Mouse (Mus musculus) neutrophil, adult 5-6 weeks (primary cell): Measurements from ENCODE around the gene Stx6. TPM values are rescaled to one million over a fixed set of nuclear protein-coding genes. Genes with fewer than 3 reads are reported as not detected.

Experiments
- ATAC-seq: fragments of 151-379, 151-347 bp; 2 replicates; pipeline ENCODE4 v1.8.0; 2017; ENCODE audit warnings: mild to moderate bottlenecking, moderate TSS enrichment; ENCODE audit not compliant: insufficient number of reproducible peaks, poor library complexity, low FRiP score, severe bottlenecking; ENCODE audit errors: extremely low read depth
- total RNA-seq: library from RNA; stranded (forward); fragments of 200-1000 nt; gene quantifications from 2 replicates; pipeline ENCODE4 v1.2.3, GENCODE M21; 2017

The Stx6 gene
- total RNA-seq, 1 experiment from 2014 or later: 53.1 TPM

DNA sequence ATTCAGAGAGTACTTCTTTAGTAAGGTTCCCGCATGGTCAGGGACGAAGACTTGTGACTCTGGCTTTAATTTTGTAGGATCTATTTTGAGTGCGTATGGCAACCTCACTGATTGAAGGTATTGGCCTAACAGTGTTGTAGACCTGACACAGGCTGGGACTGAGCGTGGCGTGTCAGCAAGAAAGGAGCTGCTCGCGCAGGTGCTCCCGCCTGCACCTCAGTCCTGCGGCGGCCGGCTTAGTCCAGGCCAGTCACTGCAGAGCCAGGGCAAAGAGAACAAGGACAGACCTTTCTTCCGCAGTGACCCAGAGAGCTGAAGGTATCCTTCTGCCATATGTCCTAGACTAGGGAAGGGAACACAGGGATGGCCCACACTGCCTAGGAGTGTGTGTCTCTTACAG is 45.4 kb downstream of the Stx6 start:
- ATAC-seq: no peak

DNA sequence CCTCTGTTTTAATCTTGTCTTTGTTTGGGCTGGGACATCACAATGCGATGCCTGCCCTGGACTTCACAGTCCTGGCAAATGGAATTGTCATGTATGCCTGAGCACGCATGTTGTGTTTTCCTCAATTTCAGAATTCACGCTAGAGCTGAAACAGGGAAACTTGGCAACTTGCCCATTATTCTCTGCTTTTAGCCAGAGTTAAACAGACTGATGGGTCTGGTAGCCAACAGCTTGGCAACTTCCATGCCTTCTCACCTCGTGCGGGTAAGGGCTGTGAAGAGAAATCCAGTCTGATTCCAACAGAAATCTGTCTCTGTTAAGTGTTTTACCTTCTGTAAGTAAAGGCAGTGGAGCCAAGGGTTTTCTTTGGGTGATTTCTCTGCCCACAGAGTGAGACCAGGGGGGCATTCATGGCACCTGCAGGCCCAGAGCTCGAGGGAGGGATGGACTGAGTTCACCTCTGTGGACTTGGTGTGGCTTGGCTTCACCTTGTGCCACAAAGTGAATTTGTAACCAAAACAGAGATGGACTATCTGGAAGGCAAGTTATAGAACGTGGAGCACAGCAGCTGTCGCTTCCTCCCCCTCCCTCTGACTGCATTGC is 46.1 kb downstream of the Stx6 start:
- no peak for ATAC-seq

DNA sequence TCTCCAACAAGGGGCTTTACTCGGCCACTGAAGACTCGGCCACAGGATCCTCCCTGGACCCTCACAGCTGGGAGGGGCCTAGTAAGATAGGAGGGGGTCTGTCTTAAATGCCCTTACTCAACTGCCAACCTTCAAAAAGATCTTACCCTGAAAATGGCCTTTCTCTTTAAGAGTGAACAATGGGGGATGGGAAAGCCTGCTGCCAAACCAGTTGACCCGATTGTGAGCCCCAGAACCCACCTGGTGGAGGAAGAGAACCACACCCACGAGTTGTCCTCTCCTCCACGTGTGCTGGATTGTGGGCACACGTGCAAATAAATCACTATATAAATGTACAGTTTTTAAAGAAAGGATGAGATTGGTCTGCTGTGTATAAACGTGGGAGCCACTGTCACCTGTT is 46.8 kb downstream of the Stx6 start:
- no peak for ATAC-seq

DNA sequence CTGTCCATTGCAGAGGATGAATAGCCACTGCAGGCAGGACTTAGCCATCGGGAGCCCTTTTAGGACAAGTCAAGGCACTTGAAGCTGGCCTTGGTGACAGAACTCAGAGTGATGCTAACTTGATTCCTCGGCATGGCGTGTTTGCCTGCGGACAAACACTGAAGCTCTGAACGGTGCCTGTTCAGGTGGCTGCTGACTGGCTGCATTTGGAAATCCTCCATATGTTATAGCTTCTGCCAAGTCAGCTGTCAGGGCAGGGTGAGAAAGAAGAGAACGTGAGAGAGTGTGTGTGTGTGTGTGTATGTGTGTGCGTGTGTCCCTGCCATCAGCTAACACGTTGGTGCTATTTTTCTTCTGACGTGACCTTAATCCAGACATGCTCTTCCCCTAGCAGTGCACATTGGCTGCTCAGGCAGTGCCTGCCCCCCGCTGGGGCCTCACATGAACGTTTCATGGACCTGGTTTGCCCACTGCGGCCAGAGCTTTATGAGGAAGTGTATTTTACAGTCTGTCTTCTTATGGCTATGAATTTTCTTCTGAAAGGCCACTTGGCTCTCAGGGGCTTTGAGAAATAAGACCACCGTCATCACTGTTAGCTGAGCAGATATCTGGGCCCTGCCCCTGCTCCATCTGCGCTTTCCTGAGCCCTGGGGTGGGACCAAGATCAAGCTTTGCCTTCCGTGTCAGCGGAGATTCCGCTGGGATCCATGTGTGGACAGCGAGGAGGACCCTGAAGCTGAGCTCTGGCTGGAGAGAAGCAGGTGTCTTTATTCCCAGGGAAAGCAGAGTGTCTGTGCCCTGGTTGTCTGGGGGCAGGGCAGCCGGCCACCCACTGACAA is 47.5 kb downstream of the Stx6 start:
- ATAC-seq: no peak

DNA sequence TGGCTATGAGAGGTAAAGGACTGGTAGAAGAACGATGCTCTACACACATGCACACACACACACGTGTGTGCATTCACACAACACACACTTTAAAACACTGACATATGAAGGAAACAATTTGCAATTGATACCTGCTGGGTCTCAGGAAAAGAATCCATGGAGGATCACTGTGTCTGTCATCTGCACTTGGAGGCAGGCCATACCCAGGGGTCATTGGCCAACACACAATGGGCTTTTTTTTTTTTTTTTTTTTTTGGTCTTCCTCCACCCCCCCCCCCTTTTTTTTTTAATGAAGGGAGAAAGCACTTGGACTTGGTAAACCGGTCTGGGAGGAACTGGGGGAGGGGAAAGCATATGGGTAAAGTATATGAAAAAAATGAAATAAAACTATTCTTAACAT is 49.3 kb downstream of the Stx6 start:
- ATAC-seq: no peak

DNA sequence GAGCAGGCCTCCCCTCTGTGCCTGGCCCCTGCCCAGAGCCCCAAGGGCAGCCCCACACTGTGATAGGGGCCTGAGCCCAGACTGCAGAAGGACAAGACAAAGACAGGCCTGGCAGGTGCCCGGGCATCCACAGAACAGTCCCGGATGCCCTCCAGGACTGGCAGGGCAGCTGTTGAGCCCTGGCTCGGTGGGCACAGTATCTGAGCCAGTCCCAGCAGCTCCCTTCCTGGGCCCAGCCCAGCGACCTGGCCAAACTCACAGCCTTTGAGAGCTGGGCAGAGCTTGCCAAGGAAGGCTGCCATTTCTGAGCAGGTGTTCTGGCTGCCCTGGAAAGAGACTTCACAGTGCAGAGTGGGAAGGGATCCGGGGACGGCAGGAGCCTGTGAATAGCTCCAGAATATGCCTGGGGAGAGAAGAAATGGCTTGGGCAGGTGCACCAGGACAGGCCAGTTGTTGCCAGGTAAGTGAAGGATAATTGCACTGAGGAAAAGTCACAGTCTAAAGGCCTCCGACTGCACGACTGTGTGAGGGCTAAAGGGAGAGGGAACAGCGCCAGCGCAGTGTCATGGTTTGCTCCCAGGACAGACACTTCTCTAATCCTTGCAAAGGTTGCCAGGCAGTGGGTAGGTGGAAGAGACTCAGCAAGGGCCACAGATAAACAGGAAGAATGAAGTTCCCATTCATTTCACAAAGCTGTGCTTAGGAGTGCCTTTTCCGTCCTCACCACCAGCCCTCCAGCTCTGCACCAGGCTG is 51.7 kb downstream of the Stx6 start:
- no peak for ATAC-seq

DNA sequence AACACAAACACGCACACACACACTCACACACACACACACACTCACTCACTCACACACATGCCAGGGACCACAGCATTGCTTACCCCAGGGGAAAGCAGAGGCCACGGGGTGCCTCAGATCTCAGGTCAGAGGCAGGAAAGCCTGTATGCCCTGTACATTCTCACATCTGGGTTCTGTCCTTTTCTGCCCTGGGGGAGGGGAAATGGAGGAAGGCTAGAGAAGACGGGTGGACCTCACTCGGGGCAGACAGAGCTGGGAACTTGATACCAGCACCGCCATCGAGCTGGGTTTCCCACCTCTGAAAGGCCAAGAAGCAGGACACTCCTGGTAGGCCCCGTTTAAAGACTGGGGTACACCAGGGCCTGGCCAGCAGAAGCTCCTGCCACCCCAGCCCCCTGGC is 52.5 kb downstream of the Stx6 start:
- no peak for ATAC-seq

DNA sequence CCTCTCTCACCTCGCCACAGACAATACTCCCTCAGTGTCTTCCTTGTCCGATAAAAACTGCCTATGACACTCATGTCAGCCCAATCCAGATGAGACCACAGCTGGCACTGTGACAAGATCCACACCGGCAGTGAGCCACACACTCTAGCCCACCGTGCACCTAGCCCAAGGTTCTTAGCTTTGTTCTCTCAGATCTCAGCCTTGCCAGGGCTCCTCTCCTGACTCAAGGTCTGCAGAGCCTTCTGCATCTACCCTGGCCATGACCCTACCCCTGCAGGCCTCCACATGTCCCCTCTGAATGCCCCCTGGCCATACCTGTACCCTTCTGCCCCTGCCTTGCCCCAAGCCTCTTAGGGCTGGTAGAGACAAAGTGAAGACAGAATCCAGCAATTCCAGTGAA is 53.6 kb downstream of the Stx6 start:
- no peak for ATAC-seq

DNA sequence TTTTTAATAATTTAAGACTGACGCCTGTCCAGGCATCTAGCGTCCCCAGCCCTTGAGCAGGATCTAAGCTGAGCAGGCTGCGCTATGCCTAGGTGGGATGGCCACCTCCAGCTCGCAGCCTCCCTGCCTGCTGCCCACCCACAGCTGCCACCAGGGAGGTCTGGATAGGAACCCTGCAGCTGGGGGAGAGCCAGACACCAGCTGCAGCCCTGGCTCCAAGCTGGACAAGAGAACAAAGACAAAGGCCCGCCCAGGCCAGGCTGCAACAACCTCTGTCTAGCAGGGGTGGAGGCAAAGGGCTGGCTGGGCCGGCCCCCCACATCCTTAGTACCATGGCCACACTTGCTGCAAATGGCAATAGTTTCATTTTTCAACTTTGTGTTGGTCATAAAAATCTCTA is 54.0 kb downstream of the Stx6 start:
- ATAC-seq: no peak

DNA sequence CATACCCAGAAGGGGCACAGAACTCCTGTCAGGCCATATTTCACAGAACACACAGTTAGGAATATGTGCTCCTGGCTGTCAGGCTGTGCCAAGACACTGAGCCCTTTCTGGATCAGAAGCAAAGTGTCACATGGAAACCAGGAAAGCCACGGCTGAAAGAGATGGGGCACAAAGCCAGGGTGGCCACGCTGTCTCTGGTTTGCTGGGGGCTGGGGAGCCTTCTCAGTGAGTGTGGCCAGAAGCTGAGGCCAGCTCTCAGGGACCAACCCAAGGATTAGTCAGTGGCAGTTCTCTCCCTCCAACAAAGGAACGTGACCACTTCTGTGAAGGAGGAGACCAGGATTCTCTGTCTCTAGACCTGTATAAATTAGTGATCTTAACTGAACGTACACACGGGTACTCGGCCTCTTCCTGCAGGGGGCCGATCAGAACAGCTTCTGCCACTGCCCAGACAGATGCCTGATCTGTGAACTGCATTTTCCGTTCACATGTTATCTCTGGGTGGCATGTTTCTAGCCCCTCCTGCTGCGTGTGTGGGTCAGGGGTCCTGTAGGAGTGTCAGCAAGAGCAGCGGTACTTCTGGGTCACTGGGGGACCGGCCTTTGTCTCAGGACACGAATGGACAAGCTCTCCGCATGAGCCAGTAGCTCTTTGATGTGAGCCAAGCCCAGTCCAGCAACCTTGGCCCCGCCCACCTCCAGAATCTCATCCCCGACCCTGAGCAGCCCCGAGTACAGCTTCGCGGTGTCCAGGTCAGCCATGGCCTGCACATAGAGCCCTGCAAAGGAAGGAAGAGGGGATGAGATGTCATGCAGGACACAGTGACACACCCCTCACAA is 54.6 kb downstream of the Stx6 start:
- no peak for ATAC-seq

DNA sequence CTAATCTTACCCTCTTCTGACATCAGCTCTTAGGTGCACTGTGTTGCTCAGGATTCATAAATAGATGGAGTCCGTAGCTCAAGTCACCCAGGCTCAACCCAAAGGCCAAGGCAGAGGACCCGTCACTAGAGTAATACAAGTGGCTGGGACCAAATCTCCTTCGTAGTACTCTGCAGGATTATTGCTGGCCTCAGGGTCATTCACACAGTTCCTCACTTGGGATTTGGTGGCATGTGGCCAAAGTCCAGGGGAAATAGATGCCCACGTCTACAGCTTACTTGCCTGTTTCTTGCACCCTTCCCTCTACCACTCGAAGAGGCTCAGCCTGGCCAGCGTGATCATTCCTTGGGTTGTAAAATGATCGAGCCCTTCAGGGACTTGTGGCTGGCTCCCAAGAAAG is 55.4 kb downstream of the Stx6 start:
- no peak for ATAC-seq

DNA sequence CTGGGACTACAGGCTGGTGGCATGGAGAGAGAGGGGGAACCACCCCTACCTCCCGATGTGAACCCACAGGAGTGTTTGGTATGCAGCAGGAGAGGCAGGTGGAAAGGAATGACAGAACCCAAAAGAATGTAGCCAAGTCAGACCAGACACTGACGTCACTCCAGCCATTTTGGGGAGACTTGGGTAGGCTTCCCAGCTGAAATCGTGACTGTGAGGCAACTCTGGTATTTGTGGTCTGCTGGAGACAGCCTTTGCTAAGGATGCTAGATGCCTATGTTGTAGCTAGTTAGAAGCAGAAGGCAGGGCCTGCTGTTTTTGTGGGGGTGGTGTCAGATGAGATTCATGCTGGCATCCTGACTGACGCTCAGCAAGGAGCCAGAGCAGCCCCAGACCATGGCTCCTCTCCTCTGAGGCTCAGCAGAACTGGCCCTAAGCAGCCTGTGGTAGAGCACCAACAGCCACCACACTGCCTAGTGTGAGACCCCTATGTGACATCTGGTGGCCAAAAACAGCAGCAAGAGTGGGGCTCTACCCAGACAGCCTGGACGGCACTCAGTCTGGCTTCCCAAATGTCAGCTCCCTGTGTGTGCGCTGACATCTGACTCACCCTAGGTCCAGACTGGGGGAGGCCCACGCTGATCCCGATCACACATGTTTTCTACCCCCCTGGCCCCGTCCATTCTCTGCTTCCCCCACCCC is 56.7 kb downstream of the Stx6 start:
- no peak for ATAC-seq

DNA sequence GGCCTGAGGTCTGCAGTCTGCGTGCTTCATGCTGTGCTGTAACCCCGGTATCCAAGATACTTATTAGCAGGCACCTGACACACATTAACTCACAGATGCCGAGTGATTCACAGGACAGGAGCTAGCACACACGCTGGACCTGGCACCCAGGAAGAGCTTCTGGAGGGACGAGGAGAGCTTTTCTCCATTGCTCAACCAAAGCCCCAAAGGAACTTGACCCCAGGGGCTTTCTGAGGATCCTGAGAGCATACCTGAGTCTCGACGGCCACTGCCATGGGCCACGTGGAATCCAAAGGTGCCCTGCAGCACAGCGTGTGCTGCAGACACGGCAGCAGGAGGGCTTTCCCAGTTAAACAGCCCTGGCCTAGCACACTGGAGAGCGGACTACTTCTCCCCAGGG is 57.8 kb downstream of the Stx6 start:
- ATAC-seq: no peak

DNA sequence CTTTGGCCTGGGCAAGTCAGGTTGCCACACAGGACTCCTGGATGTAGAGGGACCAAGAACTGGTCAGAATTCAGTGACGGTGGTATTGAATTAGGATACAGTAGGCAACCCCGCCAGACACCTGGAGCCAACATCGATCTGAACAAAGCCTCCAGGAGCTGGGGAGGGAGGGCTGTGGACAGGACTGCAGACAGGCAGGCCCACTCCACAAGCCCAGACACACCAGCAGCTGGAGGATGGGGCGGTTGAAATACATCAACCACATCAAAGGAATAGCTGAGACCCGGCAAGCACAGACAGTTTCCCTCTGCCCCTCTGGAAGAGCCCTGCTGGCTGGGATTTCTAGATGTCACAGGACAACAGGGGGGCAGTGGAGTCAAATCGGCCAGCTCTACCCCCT is 58.3 kb downstream of the Stx6 start:
- no peak for ATAC-seq

DNA sequence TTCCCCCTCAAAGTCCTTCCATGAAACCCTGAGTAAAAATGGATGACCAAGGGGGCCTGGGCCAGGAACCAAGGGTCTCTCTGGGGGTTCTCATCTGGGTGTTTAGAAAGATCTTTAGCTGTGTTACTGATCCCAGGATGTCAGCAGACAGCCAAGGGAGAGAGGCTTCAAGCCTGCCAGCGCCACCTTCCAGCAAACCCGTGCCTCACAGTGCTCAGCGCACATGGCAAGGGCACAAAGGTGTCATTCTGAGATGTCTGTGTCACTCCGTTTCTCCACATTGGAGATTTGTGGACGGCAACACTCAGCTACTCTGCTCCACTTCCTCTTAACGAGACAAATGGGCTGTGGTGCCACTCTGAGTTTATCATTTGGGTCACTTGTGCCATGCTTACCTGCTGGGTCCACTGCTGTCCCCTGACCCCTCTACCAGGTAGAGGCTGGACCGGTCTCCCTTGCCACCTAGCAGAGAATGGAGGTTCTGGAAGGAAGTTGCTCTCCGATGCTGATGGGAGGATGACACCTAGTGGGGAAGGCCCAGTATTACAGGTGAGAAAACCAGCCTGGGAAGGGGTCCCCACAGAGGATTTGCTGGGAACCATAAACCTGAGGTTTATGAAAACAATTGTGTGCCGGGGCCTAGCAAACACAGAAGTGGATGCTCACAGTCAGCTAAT is 59.5 kb downstream of the Stx6 start:
- peak; percentile 56 for ATAC-seq

DNA sequence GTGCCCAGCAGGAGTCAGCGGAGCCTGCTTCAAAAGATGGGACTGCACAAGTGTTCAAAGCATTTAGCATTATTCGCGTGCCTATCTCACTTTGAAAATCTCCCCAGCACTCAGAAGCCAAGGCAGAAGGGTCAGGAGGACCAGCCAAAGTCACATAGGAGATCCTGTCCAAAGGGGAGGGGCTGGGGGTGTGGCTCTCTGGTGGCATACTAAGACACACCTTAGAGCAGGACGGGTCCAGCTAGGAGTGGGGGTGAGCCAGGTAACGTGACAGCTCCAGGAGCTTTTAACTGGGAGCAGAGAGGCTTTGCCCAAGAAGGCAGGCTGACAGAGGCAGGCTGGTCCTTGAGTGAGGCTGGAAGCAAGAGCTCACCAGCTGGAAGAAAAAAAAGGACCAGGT is 60.4 kb downstream of the Stx6 start:
- ATAC-seq: no peak

DNA sequence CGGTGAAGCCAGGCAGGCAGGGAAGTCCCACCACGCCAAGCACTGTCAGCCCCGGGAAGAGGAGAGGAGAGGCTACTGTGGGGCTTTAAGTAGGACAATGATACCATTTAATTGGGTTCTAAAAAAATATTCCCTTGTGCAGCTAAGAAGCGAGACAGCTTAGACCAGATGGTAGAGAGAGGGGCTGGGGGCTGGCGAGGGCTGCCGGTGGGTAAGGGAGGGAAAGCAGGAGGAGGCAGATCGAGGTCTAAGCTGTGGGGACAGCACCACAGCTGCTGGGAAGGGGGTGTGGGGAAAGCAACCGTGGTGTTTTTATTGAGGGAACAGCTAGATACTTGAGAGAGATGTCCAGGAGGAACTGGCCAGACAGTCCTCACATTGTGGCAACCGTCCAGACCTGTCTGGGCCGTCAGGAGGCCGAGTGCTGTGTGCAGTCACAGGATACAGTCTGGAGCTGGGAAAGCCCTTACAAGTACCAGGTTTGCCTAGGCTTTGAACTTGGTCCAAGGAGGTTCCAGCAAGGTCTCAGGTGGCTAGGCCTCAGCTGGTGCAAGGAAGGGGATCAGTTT is 63.7 kb downstream of the Stx6 start:
- no peak for ATAC-seq

DNA sequence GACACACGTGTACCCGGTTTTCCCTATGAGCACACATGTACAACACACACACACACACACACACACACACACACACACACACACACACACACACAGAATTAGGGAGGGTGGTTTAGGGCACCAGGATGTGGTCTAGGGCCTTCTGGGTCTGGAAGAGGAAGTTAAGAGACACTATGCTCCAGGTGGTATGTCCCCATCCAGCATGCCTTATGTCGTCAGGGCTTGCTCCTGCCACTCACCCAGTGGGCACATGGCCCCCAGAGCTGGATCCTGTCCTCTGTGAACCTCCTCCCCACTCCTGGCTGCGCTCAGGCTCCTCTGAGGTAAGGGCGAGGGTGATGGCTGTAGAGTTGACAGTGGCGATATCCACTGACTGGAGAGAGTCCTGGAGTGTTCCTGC is 64.5 kb downstream of the Stx6 start:
- ATAC-seq: peak; percentile 74
